Mouse (Mus musculus): ENCODE data around the gene Nrip1.

Gene Nrip1

GRCm38 (mm10) chr16:76371614-76371917, 2.1 kb downstream of the Nrip1 start:
- DNase-seq, result no peak

- DNase-seq, result no peak
Observed at GRCm38 (mm10) chr16:76370716-76371613, 2.7 kb downstream of the Nrip1 start.

GRCm38 (mm10) chr16:76370041-76370715, 3.4 kb downstream of the Nrip1 start:
- DNase-seq, result peak in 1 of 2 experiments; percentile 48

GRCm38 (mm10) chr16:76369236-76369635, 4.4 kb downstream of the Nrip1 start:
- DNase-seq, result no peak

GRCm38 (mm10) chr16:76367261-76367908, 6.2 kb downstream of the Nrip1 start:
- DNase-seq, result no peak

- DNase-seq, result peak; percentile 52 to 65
Observed at GRCm38 (mm10) chr16:76365790-76366406, 7.7 kb downstream of the Nrip1 start.

- DNase-seq, result no peak
Observed at GRCm38 (mm10) chr16:76365237-76365636, 8.4 kb downstream of the Nrip1 start.

GRCm38 (mm10) chr16:76363641-76364040, 10.0 kb downstream of the Nrip1 start:
- no peak for DNase-seq

GRCm38 (mm10) chr16:76362982-76363381, 10.6 kb downstream of the Nrip1 start:
- no peak for DNase-seq

GRCm38 (mm10) chr16:76360441-76360840, 13.2 kb downstream of the Nrip1 start:
- DNase-seq, result no peak

GRCm38 (mm10) chr16:76358757-76359156, 14.9 kb downstream of the Nrip1 start:
- no peak for DNase-seq

GRCm38 (mm10) chr16:76358128-76358748, 15.4 kb downstream of the Nrip1 start:
- DNase-seq, result no peak

- no peak for DNase-seq
Observed at GRCm38 (mm10) chr16:76357155-76357554, 16.5 kb downstream of the Nrip1 start.

GRCm38 (mm10) chr16:76355947-76356550, 17.6 kb downstream of the Nrip1 start:
- no peak for DNase-seq

GRCm38 (mm10) chr16:76355267-76355666, 18.4 kb downstream of the Nrip1 start:
- no peak for DNase-seq

- no peak for DNase-seq
Observed at GRCm38 (mm10) chr16:76354841-76355240, 18.8 kb downstream of the Nrip1 start.

GRCm38 (mm10) chr16:76354289-76354688, 19.3 kb downstream of the Nrip1 start:
- peak; percentile 66 to 81 for DNase-seq

GRCm38 (mm10) chr16:76350922-76351321, 22.7 kb downstream of the Nrip1 start:
- no peak for DNase-seq

GRCm38 (mm10) chr16:76349053-76349452, 24.6 kb downstream of the Nrip1 start:
- no peak for DNase-seq

- DNase-seq, result no peak
Observed at GRCm38 (mm10) chr16:76347719-76348421, 25.8 kb downstream of the Nrip1 start.

- DNase-seq, result no peak
Observed at GRCm38 (mm10) chr16:76346371-76346770, 27.3 kb downstream of the Nrip1 start.

Data from thymus, postnatal 36 days (tissue).